Mouse (Mus musculus) forebrain, embryonic 12.5 days (tissue): ENCODE data around the gene Ppp2r5e. TPM values are rescaled to one million over a fixed set of nuclear protein-coding genes. Genes with fewer than 3 reads are reported as not detected.

ENCODE experiments used
- ATAC-seq: fragments of 200-750 bp; cut with Nextera tagmentation; 2 replicates; pipeline ENCODE4 v1.8.0; 2017; ENCODE audit warnings: moderate TSS enrichment; ENCODE audit not compliant: low FRiP score
- H3K27ac ChIP-seq: fragments of 300-500 bp; sonication (generic); 2 replicates; pipeline ENCODE4 v1.5.1; 2016; ENCODE audit warnings: mild to moderate bottlenecking
- H3K27me3 ChIP-seq: fragments of 300-500 bp; sonication (generic); 2 replicates; pipeline ENCODE4 v1.6.1; 2016; ENCODE audit warnings: mild to moderate bottlenecking
- H3K36me3 ChIP-seq: fragments of 300-500 bp; sonication (generic); replicated peaks from 2 replicates; pipeline ENCODE4 v1.6.1; 2016; ENCODE audit warnings: mild to moderate bottlenecking
- H3K4me1 ChIP-seq: fragments of 300-500 bp; sonication (generic); 2 replicates; pipeline ENCODE4 v1.6.1; 2016
- H3K4me2 ChIP-seq: fragments of 300-500 bp; sonication (generic); 2 replicates; pipeline ENCODE4 v1.6.1; 2016; ENCODE audit warnings: mild to moderate bottlenecking, moderate library complexity
- H3K4me3 ChIP-seq: fragments of 300-500 bp; sonication (generic); replicated peaks from 2 replicates; pipeline ENCODE4 v1.5.1; 2016; ENCODE audit warnings: mild to moderate bottlenecking
- H3K9ac ChIP-seq: fragments of 300-500 bp; sonication (generic); 2 replicates; pipeline ENCODE4 v1.6.1; 2016; ENCODE audit warnings: mild to moderate bottlenecking
- H3K9me3 ChIP-seq: fragments of 300-500 bp; sonication (generic); 2 replicates; pipeline ENCODE4 v1.6.1; 2016
- WGBS: fragments of 180-500 bp; shearing (Covaris S2); methylation state at CpG from one replicate; pipeline ENCODE4 v1.1.7; 2016; 5-methylcytosine and 5-hydroxymethylcytosine counted together
- polyA plus RNA-seq: library from polyadenylated mRNA; unstranded; fragments of >200 nt; fragmentation: Nextera tagmentation; extraction: Ambion mirVana; gene quantifications from 2 replicates; pipeline ENCODE4 v1.2.1, GENCODE M21; 2016

Ppp2r5e gene
- polyA plus RNA-seq: 27.4 and 28.3 TPM in 2 replicates

GRCm38 (mm10) chr12:75596154-75597002 is at the start of gene Ppp2r5e:
Ppp2r5e (minus strand) TSS chr12:75596245.
- ATAC-seq: peak; percentile 99
- H3K27me3 ChIP-seq: no peaks in the 10 kb centered on the region
- H3K9ac ChIP-seq: peak within 1 kb of the TSS; percentile 98
- H3K36me3 ChIP-seq: peaks cover 11% of the 10 kb centered on the region
- peak within 1 kb of the TSS; percentile 98 for H3K27ac ChIP-seq
- no peaks in the 10 kb centered on the region for H3K9me3 ChIP-seq
- H3K4me2 ChIP-seq: peak within 1 kb of the TSS; percentile 79
- peak within 1 kb of the TSS; percentile 97 for H3K4me3 ChIP-seq
- H3K4me1 ChIP-seq: peaks cover 14% of the 10 kb centered on the region
- WGBS: under 1% methylated on average over 71 of the region's 72 CpGs

- WGBS: 83% methylated on average over 1 of the region's 1 CpGs
- Histone ChIP-seq H3K9ac (no peak overlapping the region), H3K27ac (no peak overlapping the region), H3K4me3 (no peak overlapping the region), H3K4me1 (peaks cover 11% of the 10 kb centered on the region), H3K36me3 (no peaks in the 10 kb centered on the region), H3K9me3 (no peaks in the 10 kb centered on the region), H3K27me3 (no peaks in the 10 kb centered on the region), H3K4me2 (no peak overlapping the region)
- ATAC-seq: no peak
Observed at GRCm38 (mm10) chr12:75645780-75646179, 49.7 kb upstream of the Ppp2r5e start.

GRCm38 (mm10) chr12:75641726-75642125 is 45.7 kb upstream of the Ppp2r5e start:
- Histone ChIP-seq H3K36me3 (no peaks in the 10 kb centered on the region), H3K4me1 (no peaks in the 10 kb centered on the region), H3K27ac (no peak overlapping the region), H3K4me3 (no peak overlapping the region), H3K9me3 (no peaks in the 10 kb centered on the region), H3K9ac (no peak overlapping the region), H3K4me2 (no peak overlapping the region), H3K27me3 (no peaks in the 10 kb centered on the region)
- ATAC-seq: no peak
- 94% methylated on average over 1 of the region's 1 CpGs for WGBS

GRCm38 (mm10) chr12:75638345-75638744 is 42.3 kb upstream of the Ppp2r5e start:
- no peak for ATAC-seq
- no peak overlapping the region for H3K9ac ChIP-seq
- H3K9me3 ChIP-seq: no peaks in the 10 kb centered on the region
- H3K36me3 ChIP-seq: no peaks in the 10 kb centered on the region
- 96% methylated on average over 2 of the region's 2 CpGs for WGBS
- H3K27ac ChIP-seq: no peak overlapping the region
- no peak overlapping the region for H3K4me2 ChIP-seq
- no peaks in the 10 kb centered on the region for H3K4me1 ChIP-seq
- H3K27me3 ChIP-seq: no peaks in the 10 kb centered on the region
- no peak overlapping the region for H3K4me3 ChIP-seq

GRCm38 (mm10) chr12:75637103-75637502 is 41.1 kb upstream of the Ppp2r5e start:
- Histone ChIP-seq H3K4me2 (no peak overlapping the region), H3K9ac (no peak overlapping the region), H3K36me3 (0 out of 2 replicates have a peak, but pooled peaks cover 2% of the 10 kb centered on the region), H3K9me3 (no peaks in the 10 kb centered on the region), H3K27me3 (no peaks in the 10 kb centered on the region), H3K4me3 (no peak overlapping the region), H3K4me1 (no peaks in the 10 kb centered on the region), H3K27ac (no peak overlapping the region)
- 89% methylated on average over 3 of the region's 3 CpGs for WGBS
- ATAC-seq: no peak

- ATAC-seq: no peak
- H3K4me2 ChIP-seq: no peak overlapping the region
- H3K36me3 ChIP-seq: 0 out of 2 replicates have a peak, but pooled peaks cover 5% of the 10 kb centered on the region
- 93% methylated on average over 10 of the region's 10 CpGs for WGBS
- H3K4me3 ChIP-seq: no peak overlapping the region
- H3K9me3 ChIP-seq: no peaks in the 10 kb centered on the region
- no peak overlapping the region for H3K9ac ChIP-seq
- no peak overlapping the region for H3K27ac ChIP-seq
- H3K4me1 ChIP-seq: no peaks in the 10 kb centered on the region
- no peaks in the 10 kb centered on the region for H3K27me3 ChIP-seq
Observed at GRCm38 (mm10) chr12:75635771-75636430, 39.9 kb upstream of the Ppp2r5e start.

DNA sequence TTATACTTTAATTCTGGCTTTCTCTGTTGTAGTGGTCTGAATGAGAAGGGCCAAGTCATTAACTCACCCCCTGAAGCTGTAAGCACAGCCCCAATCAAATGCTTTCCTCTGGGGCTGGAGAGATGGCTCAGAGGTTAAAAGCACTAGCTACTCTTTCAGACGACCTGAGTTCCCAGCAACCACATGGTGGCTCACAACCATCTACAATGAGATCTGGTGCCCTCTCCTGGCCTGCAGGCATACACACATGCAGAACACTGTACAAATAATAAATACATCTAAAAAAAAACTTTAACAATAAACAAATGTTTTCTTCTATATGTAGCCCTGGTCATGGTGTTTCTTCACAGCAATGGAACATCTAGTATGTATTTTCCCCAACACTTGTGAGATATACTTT is 33.6 kb upstream of the Ppp2r5e start:
- H3K27me3 ChIP-seq: no peaks in the 10 kb centered on the region
- H3K36me3 ChIP-seq: 0 out of 2 replicates have a peak, but pooled peaks cover 5% of the 10 kb centered on the region
- H3K4me3 ChIP-seq: no peak overlapping the region
- no peak overlapping the region for H3K27ac ChIP-seq
- H3K9ac ChIP-seq: no peak overlapping the region
- no peak for ATAC-seq
- H3K9me3 ChIP-seq: no peaks in the 10 kb centered on the region
- H3K4me2 ChIP-seq: no peak overlapping the region
- 61% methylated on average over 1 of the region's 1 CpGs for whole genome bisulfite sequencing
- H3K4me1 ChIP-seq: no peaks in the 10 kb centered on the region

DNA sequence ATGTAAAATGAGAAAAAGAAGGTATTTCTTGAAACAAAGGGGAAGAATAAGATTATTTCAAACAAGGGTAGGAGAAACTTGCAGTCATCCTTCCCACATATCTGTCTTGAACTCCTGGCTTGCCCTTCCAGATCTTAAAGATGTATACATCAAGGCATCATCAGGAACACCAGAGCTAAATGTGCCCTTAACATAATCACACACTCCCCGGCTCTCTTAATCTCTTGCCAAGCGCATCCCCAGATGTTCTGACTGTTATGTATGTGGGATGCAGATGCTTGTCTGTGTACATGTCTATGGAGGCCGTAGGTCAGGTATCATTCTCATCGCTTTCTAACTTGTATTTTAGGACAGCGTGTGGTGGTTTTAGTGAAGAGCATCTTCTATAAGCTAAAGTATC is 27.2 kb upstream of the Ppp2r5e start:
- H3K27me3 ChIP-seq: no peaks in the 10 kb centered on the region
- no peaks in the 10 kb centered on the region for H3K4me1 ChIP-seq
- H3K9ac ChIP-seq: no peak overlapping the region
- 0 out of 2 replicates have a peak, but pooled peaks cover 4% of the 10 kb centered on the region for H3K9me3 ChIP-seq
- no peak overlapping the region for H3K27ac ChIP-seq
- no peaks in the 10 kb centered on the region for H3K36me3 ChIP-seq
- no peak for ATAC-seq
- 95% methylated on average over 5 of the region's 5 CpGs for WGBS
- H3K4me3 ChIP-seq: no peak overlapping the region
- H3K4me2 ChIP-seq: no peak overlapping the region

DNA sequence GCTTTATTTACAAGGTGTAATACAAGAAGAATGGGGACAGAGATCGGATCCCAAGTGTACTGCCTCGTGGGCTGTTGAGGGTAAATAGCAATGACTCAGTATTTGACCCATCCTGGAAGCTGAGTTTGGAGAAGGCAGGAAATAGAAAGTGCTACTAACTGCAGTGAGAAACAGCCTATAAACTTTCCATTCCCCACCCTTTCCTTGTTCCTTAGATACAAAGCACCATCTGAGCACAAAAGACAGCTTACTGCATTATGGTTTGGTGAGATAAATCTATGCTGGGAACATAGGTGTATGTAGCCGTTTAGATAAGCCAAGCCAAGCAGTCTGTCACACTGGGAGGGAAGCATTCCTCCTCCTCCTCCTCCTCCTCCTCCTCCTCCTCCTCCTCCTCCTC is 26.8 kb upstream of the Ppp2r5e start:
- H3K4me2 ChIP-seq: no peak overlapping the region
- 82% methylated on average over 3 of the region's 3 CpGs for WGBS
- ATAC-seq: no peak

DNA sequence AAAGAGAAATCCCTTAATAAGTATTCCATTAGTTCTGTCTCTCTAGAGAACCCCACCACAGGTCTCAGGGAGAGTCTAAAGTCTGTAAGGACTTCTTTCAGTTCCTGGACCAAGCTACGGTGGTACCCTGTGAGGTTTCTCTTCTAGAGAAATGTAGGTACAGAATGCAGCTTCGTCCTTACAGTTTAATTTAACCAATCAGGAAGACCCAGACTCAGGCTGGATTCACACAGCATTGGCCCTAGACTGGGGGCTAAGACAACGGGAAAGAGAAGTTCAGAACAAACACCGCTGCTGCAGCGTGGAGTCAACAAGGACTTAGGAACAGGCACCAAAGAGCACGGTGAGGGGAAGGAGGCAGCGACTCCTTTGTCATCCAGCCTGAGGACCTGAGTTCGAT is 20.8 kb upstream of the Ppp2r5e start:
- Histone ChIP-seq H3K27me3 (no peaks in the 10 kb centered on the region; the same call in 1 of the 2 replicates), H3K27ac (no peak overlapping the region), H3K4me3 (no peak overlapping the region), H3K4me1 (no peaks in the 10 kb centered on the region), H3K4me2 (no peak overlapping the region), H3K9me3 (0 out of 2 replicates have a peak, but pooled peaks cover 3% of the 10 kb centered on the region), H3K9ac (no peak overlapping the region), H3K36me3 (no peaks in the 10 kb centered on the region)
- no peak for ATAC-seq
- 61% methylated on average over 8 of the region's 8 CpGs for WGBS

More for the DNA sequence above, 26.8 kb upstream of the Ppp2r5e start:
- H3K9ac ChIP-seq: no peak overlapping the region
- H3K27me3 ChIP-seq: no peaks in the 10 kb centered on the region
- H3K9me3 ChIP-seq: 0 out of 2 replicates have a peak, but pooled peaks cover 4% of the 10 kb centered on the region
- H3K4me3 ChIP-seq: no peak overlapping the region
- no peaks in the 10 kb centered on the region for H3K4me1 ChIP-seq
- no peaks in the 10 kb centered on the region for H3K36me3 ChIP-seq
- no peak overlapping the region for H3K27ac ChIP-seq

DNA sequence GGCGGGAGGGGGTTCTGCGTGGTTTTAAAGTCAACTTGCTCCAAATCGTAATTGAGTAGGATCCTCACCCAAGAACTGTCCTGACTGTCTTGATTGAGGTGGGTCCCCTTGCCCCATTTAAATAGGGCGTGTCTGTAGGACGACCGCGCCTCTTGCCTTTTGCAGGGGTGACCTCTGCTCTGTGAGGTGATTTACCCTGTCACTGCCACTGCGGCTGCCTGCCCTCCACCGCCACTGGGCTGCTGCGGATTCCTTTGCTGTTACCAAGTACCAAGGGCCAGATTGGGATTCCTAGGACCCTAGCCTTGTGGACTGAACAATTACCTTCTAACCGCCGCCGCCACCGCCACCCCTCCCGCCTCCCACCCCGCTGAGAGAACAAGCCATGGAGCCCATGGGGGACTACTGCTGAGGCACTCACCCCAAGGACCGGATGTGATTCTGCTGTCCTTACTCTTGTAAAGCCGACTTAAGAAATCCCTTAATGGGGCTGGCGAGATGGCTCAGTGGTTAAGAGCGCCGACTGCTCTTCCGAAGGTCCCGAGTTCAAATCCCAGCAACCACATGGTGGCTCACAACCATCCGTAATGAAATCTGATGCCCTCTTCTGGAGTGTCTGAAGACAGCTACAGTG is 20.2 kb upstream of the Ppp2r5e start:
- H3K9me3 ChIP-seq: no peaks in the 10 kb centered on the region
- 8% methylated on average over 24 of the region's 24 CpGs for WGBS
- H3K27me3 ChIP-seq: no peaks in the 10 kb centered on the region; the same call in 1 of the 2 replicates
- no peak overlapping the region for H3K9ac ChIP-seq
- ATAC-seq: no peak
- no peak overlapping the region for H3K4me3 ChIP-seq
- no peaks in the 10 kb centered on the region for H3K36me3 ChIP-seq
- no peaks in the 10 kb centered on the region for H3K4me1 ChIP-seq
- H3K27ac ChIP-seq: no peak overlapping the region
- H3K4me2 ChIP-seq: peak overlapping the region; percentile 41

GRCm38 (mm10) chr12:75615556-75615955 is 19.5 kb upstream of the Ppp2r5e start:
- Histone ChIP-seq H3K36me3 (no peaks in the 10 kb centered on the region), H3K4me3 (no peak overlapping the region), H3K4me2 (no peak overlapping the region), H3K27me3 (no peaks in the 10 kb centered on the region; the same call in 1 of the 2 replicates), H3K4me1 (no peaks in the 10 kb centered on the region), H3K27ac (no peak overlapping the region), H3K9ac (no peak overlapping the region), H3K9me3 (no peaks in the 10 kb centered on the region)
- 61% methylated on average over 3 of the region's 3 CpGs for WGBS
- ATAC-seq: no peak
